Mouse (Mus musculus) megakaryocyte-erythroid progenitor cell, adult 5-6 weeks (primary cell): ENCODE data around the gene Thada. TPM values are rescaled to one million over a fixed set of nuclear protein-coding genes. Genes with fewer than 3 reads are reported as not detected.

Source experiments
- ATAC-seq: replicated peaks from 2 replicates; pipeline ENCODE4 v1.8.0; 2016; ENCODE audit warnings: mild to moderate bottlenecking, inconsistent platforms; ENCODE audit not compliant: severe bottlenecking, poor library complexity, low FRiP score, low TSS enrichment
- total RNA-seq, 2 experiments: library from RNA; stranded (forward) in 1 of 2; stranded (reverse) in 1 of 2; fragments of 200-1000, 215-1000 nt in 1 of 2; fragments of >200 nt in 1 of 2; fragmentation: Nextera tagmentation in 1 of 2; gene quantifications; 2 replicates each; pipeline ENCODE4 v1.2.3; 2014 to 2017

The Thada gene
- total RNA-seq, 2 experiments from 2014 or later: 34.0 to 34.5 TPM

- ATAC-seq: no peak
These were observed 280.2 kb downstream of the Thada start for GRCm38 (mm10) chr17:84185581-84186450.

- ATAC-seq: no peak
These were observed 281.0 kb downstream of the Thada start for GRCm38 (mm10) chr17:84185011-84185411.

GRCm38 (mm10) chr17:84183291-84183781 lies 282.7 kb downstream of the Thada start:
- ATAC-seq: peak; percentile 16

- ATAC-seq: no peak
These were observed 283.4 kb downstream of the Thada start for GRCm38 (mm10) chr17:84182311-84183271.

- ATAC-seq: peak; percentile 29
These were observed 284.3 kb downstream of the Thada start for GRCm38 (mm10) chr17:84181502-84182310.

- ATAC-seq: peak; percentile 45
These were observed 285.1 kb downstream of the Thada start for GRCm38 (mm10) chr17:84180715-84181501.

GRCm38 (mm10) chr17:84179973-84180365 lies 286.0 kb downstream of the Thada start:
- ATAC-seq: no peak

- no peak for ATAC-seq
These were observed 286.7 kb downstream of the Thada start for GRCm38 (mm10) chr17:84179026-84179972.

GRCm38 (mm10) chr17:84177481-84177880 lies 288.5 kb downstream of the Thada start:
- peak; percentile 26; the same call in 1 of the 2 replicates for ATAC-seq

GRCm38 (mm10) chr17:84176446-84176845 lies 289.6 kb downstream of the Thada start:
- no peak for ATAC-seq

GRCm38 (mm10) chr17:84175196-84175595 lies 290.8 kb downstream of the Thada start:
- no peak for ATAC-seq

- no peak for ATAC-seq
These were observed 298.6 kb downstream of the Thada start for GRCm38 (mm10) chr17:84167377-84167776.

- no peak for ATAC-seq
These were observed 299.7 kb downstream of the Thada start for GRCm38 (mm10) chr17:84166135-84166860.

- ATAC-seq: no peak
These were observed 300.3 kb downstream of the Thada start for GRCm38 (mm10) chr17:84165735-84166134.

GRCm38 (mm10) chr17:84164146-84164545 lies 301.9 kb downstream of the Thada start:
- no peak for ATAC-seq

- ATAC-seq: no peak
These were observed 302.8 kb downstream of the Thada start for GRCm38 (mm10) chr17:84163066-84163785.
